Mouse (Mus musculus) CD8-positive naive resting alpha-beta T cell, adult 2 months (primary cell): ENCODE data around the gene Cxcl3.

Source experiments
- DNase-seq, 2 experiments: peaks; one replicate each; pipeline ENCODE4 v3.0.0; 2022; ENCODE audit warnings: low read depth in 2 of 2, low spot score in 2 of 2

The Cxcl3 gene

DNA sequence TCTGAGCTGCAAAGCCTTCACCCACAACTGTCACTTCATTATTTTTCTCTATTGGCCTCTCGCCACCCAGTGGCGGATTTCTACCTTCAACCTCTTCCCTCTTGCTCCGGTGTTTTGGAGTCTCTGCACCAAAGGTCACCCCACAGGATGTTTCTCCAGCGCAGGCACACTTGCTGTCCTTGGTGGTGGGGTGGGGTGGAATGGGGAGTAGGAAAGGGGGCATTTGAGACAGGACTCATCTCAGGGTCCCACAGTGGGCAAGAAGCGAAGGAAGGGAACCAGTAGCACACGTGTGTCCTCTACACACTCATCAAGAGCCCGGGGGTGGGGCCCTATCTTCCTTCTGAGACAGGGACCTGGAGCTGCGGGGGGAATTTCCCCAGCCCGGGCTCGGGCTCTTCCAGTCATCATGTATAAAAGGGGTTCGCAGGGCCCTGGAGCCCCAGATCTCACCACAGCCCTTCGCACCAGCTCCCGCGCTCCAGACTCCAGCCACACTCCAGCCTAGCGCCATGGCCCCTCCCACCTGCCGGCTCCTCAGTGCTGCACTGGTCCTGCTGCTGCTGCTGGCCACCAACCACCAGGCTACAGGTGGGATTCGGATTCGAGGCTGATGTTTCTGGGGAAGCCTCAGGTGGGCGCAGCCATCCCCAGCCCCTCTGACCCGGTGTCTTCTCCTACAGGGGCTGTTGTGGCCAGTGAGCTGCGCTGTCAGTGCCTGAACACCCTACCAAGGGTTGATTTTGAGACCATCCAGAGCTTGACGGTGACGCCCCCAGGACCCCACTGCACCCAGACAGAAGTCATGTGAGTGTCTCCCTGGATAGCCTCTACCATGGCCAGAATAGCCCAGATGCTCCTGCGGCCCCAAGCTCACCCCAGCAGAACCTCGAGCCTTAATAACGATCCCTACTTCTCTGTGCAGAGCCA is at the start of gene Cxcl3:
TSS of gene Cxcl3 (plus strand) at position 445 of the 930 bp plus-strand sequence.
- no peak for DNase-seq

DNA sequence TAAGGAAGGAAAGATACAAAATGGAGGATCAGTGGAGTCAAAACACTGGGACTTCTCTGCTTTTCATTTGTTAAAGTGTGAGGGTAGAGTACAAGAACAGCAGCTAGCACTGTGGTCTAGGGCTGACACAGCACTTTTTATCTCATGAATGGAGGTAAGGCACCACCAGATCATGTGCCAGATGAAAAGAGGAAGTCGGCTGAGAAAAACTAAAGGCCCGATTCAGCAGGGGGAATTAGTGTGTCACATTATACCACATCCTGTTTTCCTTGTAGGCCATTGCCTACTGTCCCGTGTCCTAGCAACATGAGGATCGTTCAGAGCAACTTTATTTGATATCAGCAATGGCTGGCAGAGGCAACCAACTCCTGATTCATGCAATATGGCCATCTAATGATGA is 43.9 kb upstream of the Cxcl3 start:
- DNase-seq, result no peak

DNA sequence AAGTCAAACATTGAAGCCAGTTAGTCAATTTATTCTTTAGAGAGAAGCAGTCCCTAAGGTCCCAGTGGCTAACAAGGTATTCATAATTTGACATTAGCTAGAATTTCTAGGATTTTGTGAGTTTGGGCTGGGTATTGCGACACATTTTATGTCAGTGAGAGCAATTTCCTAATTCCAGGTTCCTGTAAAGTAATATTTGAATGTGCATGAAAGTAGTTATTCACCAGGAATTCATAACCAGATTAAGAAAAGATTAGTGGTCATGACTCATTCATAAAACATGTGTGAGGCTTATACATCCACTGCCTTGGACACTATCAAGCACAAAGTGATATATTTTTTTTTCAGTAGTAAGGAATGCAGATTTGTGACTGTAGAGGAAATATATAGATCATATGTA is 32.0 kb upstream of the Cxcl3 start:
- no peak for DNase-seq

DNA sequence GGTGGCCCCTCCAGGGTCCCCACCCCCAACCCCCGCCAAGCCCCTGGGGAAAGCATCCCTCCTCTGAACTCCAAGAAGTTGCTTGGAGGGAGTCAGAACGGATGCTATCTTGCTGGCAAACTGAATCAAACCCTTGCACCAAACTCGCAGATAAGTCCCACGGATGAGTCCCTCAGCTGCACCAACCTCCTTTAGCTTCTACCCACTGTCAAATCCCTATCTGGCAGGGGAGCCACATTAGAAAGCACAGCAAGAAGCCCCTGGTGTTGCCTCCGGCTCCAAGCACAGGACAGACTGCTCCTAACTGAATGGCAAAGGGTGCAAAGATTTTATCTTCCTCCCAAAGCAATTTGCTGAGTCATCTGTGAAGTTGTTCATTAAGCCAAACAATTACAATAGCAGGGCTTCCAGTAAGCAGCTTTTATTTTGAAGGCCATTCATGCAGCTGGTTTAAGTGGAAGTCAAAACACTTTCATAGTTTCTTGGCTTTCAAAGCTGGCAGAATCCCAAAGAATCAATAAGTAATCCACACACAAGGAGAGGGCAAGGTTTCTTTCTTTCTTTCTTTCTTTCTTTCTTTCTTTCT is 27.8 kb upstream of the Cxcl3 start:
- no peak for DNase-seq

DNA sequence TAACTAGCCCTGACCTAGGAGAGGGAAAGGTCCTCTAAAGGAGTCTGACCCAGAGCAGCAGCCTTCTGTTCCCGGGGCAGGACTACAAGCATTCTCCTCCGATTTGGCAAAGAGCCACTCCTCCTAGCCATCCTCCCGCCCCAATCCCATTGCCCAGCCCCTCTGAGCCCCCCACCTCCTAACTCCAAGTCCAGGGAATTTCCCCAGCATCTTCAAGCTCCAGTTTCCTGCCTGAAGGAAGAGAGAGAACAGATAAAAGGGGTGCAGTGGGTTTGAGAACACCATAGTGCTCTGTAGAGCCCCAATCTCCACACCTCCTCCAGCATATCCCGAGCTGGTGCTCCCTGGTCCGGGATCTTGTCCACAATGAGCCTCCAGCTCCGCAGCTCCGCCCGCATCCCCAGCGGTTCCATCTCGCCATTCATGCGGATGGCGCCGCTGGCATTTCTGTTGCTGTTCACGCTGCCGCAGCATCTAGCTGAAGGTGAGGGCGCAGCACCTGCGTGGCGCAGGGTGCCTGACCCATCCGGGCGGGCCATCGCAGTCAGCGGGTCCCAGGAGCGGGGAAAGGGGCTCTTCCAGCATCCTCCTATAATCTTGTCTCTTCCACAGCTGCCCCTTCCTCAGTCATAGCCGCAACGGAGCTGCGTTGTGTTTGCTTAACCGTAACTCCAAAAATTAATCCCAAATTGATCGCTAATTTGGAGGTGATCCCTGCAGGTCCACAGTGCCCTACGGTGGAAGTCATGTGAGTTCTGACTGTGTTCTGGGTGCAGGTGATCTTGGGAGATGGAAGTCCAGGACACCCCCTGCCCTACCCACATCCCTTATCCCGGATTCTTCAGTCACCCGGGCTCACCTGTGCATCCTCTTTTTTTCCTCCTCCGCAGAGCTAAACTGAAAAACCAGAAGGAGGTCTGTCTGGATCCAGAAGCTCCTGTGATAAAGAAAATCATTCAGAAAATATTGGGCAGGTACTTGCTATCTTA is 26.5 kb upstream of the Cxcl3 start, which contains the start of gene Cxcl5:
TSS of gene Cxcl5 (plus strand) at position 284 of the 989 bp plus-strand sequence.
- DNase-seq, result no peak

DNA sequence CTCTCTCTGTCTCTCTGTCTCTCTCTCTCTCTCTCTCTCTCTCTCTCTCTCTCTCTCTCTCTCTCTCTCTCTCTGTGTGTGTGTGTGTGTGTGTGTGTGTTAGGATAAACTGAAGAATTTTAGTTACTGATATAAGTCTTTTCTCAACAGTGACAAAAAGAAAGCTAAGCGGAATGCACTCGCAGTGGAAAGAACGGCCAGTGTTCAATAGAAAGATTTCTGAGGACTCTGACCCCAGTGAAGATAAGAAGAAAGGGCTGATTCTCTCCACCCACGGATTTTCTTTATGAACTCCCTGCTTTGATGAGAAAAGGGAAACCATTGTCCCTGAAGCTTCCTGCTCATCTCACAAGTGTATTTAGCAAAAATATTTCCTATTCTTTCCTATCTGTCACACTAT is 25.6 kb upstream of the Cxcl3 start:
- no peak for DNase-seq

DNA sequence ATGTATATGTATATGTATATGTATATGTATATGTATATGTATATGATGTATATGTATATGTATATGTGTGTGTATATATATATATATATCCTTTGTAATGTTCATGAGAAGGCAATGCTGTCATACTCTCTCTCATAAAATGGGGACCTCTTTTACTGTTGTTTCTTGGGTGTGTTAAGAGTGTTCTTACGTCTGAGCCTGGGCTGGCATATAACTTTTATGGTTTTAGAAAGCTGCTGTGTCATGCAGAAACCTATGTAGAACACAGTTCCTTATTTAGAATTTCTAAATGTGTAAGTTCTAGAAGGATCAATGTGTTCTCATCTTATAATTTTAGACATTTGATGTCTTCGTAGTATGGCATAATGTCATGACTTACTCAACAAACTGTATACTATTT is 25.1 kb upstream of the Cxcl3 start:
- no peak for DNase-seq

DNA sequence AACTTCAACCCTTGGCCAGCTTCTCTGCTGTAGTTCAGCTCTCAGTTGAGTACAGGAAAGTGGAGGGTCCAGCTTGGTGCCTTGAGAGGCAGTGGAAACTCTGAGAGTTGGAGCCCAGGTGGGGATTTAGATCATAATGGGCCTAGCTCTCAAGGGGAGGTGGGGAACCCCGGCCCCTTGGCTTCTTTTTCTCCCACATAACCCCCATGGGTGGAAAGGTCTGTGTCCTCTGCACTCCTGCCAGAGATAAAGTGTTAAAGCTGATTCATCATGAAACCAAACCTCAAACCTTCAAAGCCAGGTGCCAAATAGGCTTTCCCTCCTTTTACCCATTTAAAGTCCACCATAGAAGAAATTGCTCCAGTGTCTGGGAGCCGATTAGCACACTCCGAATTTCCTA is 24.1 kb upstream of the Cxcl3 start:
- DNase-seq, result no peak

DNA sequence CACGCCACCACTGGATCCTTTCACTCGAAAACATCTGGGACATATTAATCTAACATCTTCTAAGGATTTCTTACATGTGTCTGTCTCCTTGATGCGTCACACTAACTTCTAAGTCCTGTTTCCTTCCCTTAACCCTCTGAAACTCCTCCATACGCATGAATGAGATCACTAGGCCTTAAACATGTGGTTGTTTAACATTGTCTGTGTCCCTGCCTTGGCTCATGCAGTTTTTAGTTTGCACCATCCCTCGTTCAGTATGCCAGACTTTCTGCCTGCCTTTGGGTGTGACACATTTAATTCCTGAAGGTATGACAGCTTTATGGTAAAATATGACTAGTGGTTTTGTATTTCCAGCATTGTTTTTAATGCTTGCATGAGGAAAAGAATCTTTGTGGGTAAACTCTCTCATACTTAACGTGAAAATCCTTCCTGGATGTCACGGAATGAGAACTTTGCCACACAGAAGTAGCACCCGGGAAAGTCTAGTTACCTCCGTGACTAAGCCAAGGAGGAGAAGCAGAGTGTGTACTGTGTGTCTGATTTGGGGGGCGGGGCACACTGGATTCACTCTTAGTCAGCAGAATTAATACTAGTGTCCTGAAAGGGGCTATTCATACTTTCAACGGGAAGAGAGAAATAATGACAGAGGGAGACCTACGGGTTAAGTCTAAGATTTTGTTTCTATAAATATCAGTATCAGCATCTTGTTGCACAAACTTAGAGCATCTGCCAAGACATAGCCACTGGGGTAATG is 21.8 kb upstream of the Cxcl3 start:
- no peak for DNase-seq

DNA sequence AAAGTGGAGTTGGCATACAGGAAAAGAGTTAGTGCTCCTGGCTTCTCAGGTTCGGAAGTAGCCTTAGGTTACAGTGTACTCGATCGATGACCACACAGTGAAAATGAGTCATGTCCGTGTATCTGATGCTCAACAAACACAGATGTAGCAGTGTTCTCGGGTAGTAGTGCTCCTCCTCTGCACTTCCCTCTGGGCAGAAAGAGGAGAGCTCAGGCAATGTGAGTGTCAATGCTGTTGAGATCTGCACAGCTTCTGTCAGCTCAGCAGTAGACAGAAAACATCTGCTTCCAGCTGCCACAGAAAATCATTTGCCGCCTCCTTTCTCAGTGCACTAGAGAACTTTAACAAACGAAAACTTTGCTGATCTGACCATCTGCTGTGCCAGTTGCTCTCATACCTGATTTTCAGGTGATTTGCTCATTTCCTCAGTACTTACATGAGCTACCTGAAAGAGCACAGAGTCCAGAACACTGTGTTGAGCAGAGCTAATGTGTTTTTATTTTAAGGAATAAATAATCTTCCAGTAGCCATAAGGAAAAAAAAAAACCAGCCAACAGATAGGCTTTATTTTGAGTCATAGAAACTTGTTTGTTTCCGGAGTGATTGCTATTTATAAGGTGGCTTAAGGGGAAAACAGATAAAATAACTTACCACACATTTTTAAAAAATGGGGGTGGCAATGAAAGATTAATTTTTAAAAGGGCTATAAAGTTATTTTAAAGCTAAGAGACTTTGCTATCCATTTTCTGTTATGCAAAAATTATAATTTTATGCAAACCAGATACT is 19.9 kb upstream of the Cxcl3 start:
- DNase-seq, result no peak

DNA sequence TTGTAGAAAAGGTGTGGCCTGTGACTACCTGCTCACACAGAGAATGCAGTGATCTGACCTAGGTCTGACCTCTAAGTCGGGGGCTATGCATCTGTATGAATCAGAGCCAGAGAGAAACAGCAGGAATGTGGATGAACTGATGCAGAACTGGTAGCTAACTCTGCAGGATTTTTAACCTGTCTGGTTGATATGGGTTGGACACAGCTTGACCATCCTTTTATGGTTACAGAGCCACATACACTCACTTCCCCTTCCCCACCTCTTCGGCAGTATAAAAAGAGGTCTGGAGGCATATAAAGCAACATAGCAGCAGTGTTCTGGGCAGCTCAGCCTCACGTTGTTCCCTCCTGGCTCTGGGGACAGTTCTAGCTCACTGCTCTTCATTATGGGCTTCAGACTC is 17.7 kb upstream of the Cxcl3 start, which contains the start of gene Ppbp:
TSS of gene Ppbp (plus strand) at position 301 of the 400 bp plus-strand sequence.
- no peak for DNase-seq

DNA sequence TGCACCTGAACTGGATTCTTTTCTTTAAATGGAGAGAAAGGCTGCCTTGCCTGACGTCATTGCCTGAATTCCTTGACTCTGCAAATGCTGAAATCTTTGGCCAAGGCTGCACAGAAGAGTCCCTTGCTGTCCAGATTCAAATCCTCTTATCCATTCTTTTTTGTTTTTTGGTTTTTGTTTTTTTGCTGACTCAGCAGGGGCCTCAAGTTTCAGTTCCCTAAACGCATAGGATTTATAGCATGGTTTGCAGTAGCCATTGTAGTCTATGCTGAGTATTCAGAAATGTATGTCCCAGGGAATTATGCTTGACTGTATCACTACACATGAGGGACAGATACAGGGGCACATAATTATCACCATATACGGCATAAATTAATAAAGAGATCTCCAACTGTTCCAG is 14.5 kb upstream of the Cxcl3 start:
- DNase-seq, result no peak

DNA sequence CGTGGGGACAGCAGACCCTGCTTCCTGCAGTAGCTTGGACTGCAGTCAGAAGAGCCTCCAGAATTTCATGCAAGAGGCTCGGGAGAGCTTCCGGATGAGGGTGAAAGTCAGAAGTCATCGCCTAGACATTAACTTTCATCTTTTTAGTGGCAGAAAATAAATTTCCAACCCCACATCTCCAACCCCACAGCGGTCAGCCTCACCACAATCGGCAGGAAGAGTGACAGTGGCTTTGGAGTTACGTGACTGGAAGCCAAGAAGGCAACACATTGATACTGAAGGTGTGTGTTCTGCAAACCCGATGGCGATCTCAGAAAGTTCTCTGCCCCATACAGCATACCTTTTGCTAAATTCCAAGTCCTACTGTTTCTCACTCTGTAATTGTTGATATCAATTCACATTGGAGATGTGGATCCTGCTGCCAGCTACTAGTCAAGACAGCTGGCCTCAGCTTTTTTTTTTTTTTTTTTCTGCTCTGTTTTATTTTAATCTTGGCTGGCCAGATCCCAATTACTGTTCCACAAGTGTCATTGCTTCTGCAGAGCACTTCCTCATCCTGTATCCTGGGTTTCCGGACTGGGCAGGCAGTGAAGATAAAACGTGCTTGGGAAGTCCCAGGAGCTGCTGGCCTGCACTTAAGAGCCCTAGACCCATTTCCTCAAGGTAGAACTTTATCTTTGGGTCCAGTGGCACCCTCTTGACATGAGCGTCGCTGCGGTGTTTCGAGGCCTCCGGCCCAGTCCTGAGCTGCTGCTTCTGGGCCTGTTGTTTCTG is 13.8 kb upstream of the Cxcl3 start, which contains the start of gene Pf4:
TSS of gene Pf4 (plus strand) at position 556 of the 774 bp plus-strand sequence.
- no peak for DNase-seq

DNA sequence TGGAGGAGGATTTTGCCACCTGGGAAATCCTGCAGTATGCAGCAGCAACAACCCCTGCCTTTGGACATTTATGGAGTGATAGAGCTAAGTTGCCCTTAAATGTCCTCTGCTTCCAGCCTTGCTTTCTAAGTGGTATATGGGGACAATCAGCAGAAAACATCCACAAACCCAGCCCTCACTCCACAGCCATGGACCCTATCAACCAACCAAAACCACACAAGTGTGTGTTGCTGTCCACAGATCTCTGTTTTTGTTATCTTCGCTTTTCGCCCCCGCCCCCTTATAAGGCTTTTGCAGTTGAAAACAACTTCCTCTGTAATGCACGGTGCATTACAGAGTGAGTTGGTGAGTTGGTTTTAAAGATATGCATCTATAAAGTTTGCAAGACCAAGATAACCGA is 10.3 kb upstream of the Cxcl3 start:
- DNase-seq, result no peak

DNA sequence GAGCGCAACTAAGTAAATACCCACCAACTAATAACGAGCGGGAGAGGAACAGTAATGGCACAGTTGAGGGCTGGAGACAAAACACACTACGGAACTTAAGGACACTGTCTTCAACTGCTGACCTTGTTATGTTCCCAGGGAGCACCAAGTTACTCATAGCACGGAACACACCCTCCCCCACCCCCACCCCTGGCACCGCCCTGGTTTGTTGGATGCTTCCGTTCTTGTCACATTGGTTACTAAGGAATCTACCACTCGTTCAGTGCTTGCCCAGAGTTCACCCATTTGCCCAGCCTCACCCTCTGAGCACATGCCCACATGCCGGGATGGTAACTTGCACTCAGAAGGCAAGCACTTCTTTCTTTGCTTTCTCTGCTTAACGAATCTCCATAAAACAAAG is 8.3 kb upstream of the Cxcl3 start:
- no peak for DNase-seq

DNA sequence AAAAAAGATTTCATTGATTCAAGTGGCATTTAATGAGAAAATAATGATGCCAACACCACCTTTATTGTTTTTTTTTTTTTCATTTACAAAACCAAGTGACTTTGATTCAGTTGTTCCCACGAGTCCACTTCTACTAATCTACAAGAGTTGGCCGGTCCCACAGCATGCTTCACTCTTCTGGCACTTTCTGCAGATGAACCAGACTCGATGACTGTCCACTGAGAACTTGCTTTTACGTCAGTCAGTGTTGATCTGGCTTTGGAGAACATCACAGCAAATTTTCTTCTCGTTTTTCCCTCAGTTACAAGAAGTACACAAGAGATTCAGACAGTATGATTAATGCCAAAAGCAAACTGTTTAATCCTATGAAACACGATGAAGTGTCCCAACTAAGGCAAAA is 7.0 kb upstream of the Cxcl3 start:
- DNase-seq, result no peak

DNA sequence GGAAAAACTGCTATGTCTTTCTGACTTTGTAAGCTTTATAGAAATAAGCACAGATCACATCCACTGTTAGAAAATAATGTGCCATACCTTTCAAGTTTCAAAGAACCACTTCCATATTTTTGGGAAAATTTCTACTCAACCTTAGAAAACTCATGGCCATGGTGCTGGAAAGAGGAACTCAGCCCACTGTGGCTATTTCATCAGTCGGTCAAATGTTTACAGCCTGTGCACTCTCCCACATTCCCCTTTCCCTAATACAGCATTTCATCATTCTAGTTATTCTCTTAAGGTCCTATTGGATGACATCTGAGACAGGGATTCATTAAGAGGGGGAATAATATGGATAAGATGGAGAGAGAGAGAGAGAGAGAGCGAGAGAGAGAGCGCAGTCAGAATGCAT is 2.2 kb upstream of the Cxcl3 start:
- DNase-seq, result no peak

DNA sequence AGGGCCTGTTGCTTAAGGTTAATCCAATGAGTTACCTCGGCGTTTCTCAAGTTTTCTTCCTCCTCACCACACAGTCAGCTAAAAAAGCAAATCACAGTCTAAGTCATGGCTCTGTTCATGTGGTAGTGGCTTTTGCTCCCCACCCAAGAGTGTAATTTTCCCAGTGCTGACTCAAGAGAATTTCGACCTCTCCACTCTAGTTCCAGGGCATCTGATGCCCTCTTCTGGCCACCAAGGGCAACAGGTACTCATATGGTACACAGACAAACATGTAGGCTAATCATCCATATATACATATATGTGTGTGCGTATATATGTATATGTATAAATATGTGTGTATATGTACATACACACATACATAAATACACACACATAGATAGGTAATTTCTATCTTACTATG is 2.2 kb downstream of the Cxcl3 start:
- no peak for DNase-seq
